Mouse (Mus musculus): Measurements from ENCODE around the gene Ralbp1.
A peak's percentile ranks its signal among the peaks of the same experiment; 100 is the strongest.

Ralbp1 gene

GRCm38 (mm10) chr17:65850487-65850886 is 35.1 kb downstream of the Ralbp1 start:
- no peak for DNase-seq (ENCODE audit: low spot score in 2 of 2)

DNA sequence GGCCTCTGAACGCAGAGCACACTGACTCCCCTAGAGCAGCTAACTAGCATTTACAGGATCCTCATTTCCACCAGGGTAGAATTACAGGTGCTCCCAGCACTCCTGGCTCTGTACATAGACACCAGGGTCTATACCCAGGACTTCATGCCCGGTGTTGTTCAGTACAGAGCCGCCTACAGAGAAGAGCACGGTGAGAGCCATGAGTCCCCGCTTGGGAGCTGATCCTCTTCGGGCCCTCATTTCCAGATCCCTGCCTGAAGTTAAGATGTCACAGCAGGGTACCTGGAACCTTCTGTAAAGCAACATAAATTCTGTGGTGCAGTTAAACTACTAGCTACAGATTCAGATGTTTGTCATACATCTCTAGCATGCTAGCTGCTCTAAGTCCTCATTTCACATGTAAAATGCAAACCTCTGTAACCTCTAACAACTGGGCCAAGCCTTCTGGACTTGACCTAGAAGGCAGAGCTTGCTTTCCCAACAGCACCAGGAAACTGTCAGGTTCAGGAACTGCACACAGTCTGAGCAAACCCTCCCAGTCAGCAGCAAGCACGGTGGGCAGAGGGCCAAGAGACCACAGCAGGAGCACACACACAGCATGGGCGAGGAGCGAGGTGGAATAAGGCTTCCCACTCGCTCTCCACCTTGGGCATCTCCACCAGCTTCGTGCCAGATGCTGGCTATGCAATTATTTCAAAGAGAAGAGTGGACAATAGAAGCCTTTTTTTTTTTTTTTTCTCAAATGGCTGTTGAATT is 37.7 kb downstream of the Ralbp1 start:
- DNase-seq (ENCODE audit: low spot score in 2 of 2) = peak; percentile 64 to 71

DNA sequence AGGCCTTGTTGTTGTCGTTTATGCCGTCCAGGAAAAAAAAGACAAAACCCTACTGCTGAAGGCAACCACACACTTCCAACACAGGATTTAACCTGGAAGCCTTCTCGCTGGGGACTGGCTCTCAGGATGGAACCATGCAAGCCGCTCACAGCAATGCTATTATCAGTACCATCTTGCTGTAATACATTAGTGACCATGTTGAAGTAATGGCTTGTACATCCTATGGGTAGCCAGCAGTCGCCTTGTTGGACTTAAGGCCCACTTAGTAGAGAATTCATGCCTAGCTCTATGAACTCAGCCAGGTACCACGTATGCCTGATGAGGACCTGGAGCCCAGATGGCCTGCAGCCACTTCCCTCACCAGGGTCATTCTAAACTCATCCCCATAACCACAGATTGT is 40.2 kb downstream of the Ralbp1 start:
- DNase-seq (ENCODE audit: low spot score in 2 of 2) = no peak

- no peak for DNase-seq (ENCODE audit: low spot score in 2 of 2)
These were observed 42.8 kb downstream of the Ralbp1 start for GRCm38 (mm10) chr17:65842669-65843381.

DNA sequence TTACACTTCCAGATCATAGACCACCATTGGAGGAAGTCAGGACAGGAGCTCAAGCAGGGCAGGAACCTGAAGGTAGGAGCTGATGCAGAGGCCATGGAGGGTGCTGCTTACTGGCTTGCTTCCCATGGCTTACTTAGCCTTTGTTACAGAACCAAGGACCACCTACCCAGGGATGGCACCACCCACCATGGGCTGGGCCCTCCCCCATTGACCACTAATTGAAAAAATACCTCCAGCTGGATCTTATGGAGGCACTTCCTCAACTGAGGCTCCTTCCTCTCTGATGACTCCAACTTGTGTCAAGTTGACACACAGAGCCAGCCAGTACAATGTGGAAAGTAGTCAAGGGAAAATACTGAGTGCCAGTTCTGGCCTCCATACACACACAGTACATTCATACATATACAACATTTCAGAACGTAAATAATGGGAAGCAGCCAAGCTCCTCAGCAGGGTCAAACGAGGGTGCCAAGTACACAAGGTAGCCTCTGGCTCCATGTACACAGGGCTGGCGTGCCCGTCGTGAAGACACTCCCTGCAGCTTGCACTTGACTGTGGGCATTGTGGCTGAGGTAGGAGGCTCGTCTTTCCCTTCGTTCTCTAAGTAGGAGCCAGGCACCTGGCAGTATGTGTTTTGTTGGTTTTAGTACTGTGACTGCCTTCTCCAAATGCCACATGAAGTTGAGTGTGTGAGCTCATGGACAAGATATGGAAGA is 45.9 kb downstream of the Ralbp1 start:
- no peak for DNase-seq (ENCODE audit: low spot score in 2 of 2)

DNA sequence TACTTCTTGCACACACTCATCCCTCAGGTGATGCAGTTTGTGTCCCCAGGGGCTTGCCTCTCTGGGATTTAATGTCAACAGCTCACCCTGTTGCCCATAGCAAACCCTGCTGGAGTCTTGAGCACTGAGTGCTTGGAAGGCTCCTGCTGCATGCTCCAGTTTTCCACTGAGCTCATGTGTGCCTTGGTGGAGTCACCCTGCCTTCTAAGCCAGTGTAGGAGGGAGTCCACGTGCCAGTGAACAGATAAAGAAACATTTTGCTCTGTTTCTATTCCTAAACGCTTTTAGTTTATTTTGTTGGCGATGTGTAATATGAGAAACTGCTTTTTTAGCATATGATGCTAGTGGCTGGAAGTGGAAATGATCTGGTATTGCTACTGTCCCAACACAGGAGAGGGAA is 48.9 kb downstream of the Ralbp1 start:
- peak; percentile 51 to 58 for DNase-seq (ENCODE audit: low spot score in 2 of 2)

DNA sequence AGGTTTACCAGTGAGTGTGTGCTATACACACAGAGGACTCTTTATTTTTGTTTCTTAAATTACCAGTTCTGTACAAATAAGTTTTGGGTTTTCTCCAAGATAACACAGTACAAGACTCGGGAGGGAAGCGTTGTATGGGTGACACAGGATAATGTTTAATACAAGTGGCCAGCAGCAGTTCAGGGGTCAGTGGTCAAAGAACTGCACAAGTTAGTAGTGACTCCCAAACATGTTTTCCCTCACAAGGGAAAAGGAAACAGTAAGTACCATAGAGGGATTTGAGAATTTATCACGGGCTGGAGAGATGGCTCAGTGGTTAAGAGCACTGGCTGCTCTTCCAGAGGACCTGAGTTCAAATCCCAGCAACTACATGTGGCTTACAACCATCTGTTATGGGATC is 51.7 kb downstream of the Ralbp1 start:
- no peak for DNase-seq (ENCODE audit: low spot score in 2 of 2)

DNA sequence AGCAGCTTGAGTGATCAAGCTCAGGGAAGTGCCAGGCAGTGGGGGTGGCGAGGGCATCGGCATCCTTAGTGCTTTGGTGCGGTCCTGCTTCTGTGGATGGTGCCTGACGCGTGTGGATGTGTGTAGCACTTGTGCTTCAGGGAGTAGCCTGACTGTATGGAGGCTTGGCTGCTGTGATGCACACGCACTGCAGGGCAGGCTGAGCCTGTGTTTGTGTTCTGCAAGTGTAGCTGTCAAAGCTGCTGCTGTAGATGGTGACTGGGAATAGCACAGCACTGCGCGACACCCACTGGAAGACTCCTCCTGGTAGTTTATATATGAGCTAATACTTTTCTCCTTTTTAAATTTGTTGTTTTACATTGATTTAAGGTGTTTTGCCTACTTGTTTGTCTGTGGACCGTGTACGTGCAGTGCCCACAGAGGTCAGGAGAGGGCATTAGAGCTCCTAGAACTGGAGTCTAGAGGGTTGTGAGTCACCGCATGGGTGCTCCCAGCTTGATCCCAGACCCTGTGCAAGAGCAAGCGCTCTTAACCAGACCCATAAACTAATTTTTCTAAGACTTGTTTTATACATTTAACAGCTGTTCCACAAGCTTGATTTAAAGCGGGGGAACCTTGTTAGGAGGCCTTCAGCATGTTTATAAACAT is 55.3 kb downstream of the Ralbp1 start:
- no peak for DNase-seq (ENCODE audit: low spot score in 2 of 2)

DNA sequence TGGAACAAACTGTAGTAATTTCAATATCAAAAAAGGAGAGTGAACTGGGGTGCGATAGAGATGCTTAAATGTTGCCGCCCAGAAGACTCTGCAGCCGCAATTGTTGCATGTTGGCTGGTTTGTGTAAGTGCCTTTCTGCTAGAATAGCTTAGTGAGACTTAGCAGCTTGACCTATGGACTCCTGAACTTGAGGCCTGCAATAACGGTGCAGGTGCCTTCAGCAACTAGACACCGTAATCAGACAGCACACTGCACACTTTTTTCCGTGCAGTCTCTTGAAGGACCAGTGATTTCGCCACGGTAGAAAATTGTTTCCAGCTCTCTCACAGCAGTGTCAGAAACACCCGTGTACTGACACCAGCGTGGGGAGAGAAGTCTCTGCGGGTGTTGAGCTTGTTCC is 56.6 kb downstream of the Ralbp1 start:
- no peak for DNase-seq (ENCODE audit: low spot score in 2 of 2)

DNA sequence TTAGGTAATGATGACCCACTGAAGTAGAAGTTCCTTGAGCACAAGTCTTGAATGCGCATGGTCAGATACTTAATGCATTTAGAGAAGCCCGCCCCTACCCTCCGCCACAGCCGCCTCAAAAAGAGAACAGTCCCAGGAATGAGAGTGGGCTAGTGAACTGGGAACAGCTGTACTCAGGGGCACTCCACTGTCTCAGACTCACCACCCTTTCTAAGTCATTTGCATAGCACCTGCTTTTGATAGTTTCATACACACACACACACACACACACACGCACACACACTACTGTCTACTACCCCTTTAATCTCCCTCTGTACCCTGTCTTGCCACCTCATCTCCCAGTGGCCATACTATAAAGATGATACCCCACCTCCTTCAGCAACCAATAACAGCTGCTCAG is 57.7 kb downstream of the Ralbp1 start:
- no peak for DNase-seq (ENCODE audit: low spot score in 2 of 2)

GRCm38 (mm10) chr17:65827119-65827840 is 58.3 kb downstream of the Ralbp1 start:
- no peak for DNase-seq (ENCODE audit: low spot score in 2 of 2)

GRCm38 (mm10) chr17:65826257-65826656 is 59.3 kb downstream of the Ralbp1 start:
- DNase-seq (ENCODE audit: low spot score in 2 of 2) = no peak

DNA sequence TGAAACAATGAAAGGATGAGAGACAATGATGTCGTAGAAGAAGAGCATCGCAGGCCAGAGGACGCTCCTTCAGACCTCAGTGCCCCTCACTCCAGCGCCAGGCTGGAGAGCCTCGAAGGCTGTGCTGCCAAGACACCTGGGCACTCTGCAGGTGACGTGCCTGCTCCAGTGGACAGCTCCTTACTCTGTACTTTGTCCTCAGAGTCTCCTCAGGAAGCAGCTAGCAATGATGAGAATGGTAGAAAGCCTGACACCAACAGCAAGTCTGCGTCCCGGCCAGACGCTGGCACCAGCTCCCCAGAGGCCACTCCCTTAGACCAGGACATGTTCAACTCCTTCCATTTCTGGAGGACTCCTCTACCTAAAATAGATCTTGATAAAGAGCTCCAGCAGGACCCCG is 61.4 kb downstream of the Ralbp1 start:
- no peak for DNase-seq (ENCODE audit: low spot score in 2 of 2)

GRCm38 (mm10) chr17:65822423-65822822 is 63.2 kb downstream of the Ralbp1 start:
- no peak for DNase-seq (ENCODE audit: low spot score in 2 of 2)

DNA sequence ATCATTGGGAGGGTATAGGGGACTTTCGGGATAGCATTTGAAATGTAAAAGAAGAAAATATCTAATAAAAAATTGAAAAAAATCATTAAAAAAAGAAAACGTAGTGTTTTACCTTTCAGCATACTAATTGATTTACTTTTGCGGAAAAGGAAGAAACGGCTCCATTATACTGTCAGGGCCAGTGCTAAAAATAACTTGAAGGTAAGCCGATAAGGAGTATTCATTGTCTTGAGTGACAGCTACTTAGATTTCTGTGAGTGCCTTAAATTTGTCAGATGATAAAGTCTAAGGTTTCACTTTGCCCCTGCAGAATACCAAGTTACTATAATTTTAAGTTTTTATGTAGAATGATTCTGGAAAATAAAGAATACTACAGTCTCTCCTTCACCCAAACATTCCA is 65.4 kb downstream of the Ralbp1 start:
- DNase-seq (ENCODE audit: low spot score in 2 of 2) = no peak

GRCm38 (mm10) chr17:65813763-65814162 is 71.8 kb downstream of the Ralbp1 start:
- DNase-seq (ENCODE audit: low spot score in 2 of 2) = no peak

DNA sequence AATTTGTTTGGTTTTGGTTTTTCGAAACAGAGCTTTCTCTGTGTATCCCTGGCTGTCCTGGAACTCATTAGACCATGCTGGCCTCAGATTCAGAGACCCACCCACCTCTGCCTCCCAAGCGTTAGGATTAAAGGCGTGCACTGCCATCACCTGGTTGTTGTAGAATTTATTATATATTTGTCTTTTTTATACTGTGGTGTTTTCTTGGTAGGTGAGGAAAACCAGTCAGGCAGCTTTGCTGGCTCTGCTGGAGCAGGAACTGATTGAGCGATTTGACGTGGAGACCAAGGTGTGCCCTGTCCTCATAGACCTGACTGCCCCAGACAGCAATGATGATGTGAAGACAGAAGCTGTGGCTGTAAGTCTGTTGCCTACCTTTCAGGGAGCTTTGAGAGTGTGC is 74.6 kb downstream of the Ralbp1 start:
- no peak for DNase-seq (ENCODE audit: low spot score in 2 of 2)

- no peak for DNase-seq (ENCODE audit: low spot score in 2 of 2)
These were observed 79.2 kb downstream of the Ralbp1 start for GRCm38 (mm10) chr17:65806416-65806815.

- DNase-seq (ENCODE audit: low spot score in 2 of 2) = no peak
These were observed 79.6 kb downstream of the Ralbp1 start for GRCm38 (mm10) chr17:65805966-65806365.

DNA sequence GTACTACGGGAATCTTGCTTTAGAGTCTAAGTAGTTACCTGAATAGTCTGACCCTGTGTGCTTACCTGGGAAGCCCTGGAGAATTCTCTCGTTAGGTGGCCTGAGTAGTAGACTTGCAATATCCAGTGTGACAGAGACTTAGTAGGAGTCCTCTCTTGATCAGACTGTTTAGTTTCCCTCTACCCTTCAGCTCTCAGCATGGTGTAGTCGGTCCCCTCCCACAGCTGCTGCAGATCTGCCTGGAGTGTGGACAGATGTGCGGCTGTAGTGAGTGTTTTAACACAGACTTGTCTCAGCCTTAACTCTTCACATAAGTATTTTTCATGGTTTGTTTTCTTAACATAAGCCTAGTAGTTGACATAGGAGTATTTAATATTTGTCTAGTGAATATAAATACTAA is 83.6 kb downstream of the Ralbp1 start:
- no peak for DNase-seq (ENCODE audit: low spot score in 2 of 2)

GRCm38 (mm10) chr17:65800451-65800850 is 85.1 kb downstream of the Ralbp1 start:
- DNase-seq (ENCODE audit: low spot score in 2 of 2) = no peak

- no peak for DNase-seq (ENCODE audit: low spot score in 2 of 2)
These were observed 86.2 kb downstream of the Ralbp1 start for GRCm38 (mm10) chr17:65799353-65799752.
